Mouse (Mus musculus): ENCODE measurements around the gene Nfkbib. TPM values are rescaled to one million over a fixed set of nuclear protein-coding genes. Genes with fewer than 3 reads are reported as not detected.

The Nfkbib gene
- total RNA-seq, 2 experiments from 2014 or later, result 15.9 to 18.0 TPM

- peak; percentile 39 to 58 for DNase-seq
Measured at GRCm38 (mm10) chr7:28801901-28802670, 34.8 kb upstream of the Nfkbib start.

GRCm38 (mm10) chr7:28801451-28801850 is 34.1 kb upstream of the Nfkbib start:
- intact Hi-C loops (cut with DNase I), result no loop called here
- no peak for DNase-seq

More at GRCm38 (mm10) chr7:28801901-28802670, 34.8 kb upstream of the Nfkbib start:
- intact Hi-C loops (cut with DNase I), result no loop called here

GRCm38 (mm10) chr7:28799994-28800393 is 32.7 kb upstream of the Nfkbib start:
- DNase-seq, result no peak
- intact Hi-C loops (cut with DNase I), result loop anchor here (5.0 kb wide), 1 partner anchor 32 kb away; the partner anchor contains the start of gene Lgals4

DNA sequence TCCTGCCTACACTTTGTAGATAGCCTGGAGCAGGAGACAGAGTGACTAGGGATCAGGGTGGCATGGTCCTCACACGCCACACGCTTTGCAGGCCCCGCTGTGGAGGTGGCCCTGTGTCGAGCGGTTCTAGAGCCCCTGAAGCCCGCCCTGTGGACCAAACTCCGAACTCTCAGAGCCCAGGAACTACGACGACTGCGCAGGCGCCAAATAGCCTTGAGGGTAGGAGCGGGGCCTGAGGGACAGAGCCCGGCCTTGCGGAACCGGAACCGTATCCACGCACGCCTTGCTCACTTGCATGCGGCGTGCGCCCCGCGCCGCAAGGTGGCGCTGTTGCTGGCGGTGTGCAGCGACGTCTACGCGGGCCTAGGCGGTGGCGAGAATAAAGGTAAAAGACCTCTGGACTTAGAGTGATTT is 29.3 kb upstream of the Nfkbib start:
- DNase-seq, result peak; percentile 89 to 92
- intact Hi-C loops (cut with DNase I), result loop anchor here (1.0 to 5.0 kb wide), 3 partner anchors 16 to 71 kb away; partner anchors contain the start of gene Lgals4

GRCm38 (mm10) chr7:28795832-28796231 is 28.5 kb upstream of the Nfkbib start:
- no peak for DNase-seq
- intact Hi-C loops (cut with DNase I), result loop anchor here (1.0 to 5.0 kb wide), 3 partner anchors 17 to 71 kb away; partner anchors contain the start of gene Lgals4

DNA sequence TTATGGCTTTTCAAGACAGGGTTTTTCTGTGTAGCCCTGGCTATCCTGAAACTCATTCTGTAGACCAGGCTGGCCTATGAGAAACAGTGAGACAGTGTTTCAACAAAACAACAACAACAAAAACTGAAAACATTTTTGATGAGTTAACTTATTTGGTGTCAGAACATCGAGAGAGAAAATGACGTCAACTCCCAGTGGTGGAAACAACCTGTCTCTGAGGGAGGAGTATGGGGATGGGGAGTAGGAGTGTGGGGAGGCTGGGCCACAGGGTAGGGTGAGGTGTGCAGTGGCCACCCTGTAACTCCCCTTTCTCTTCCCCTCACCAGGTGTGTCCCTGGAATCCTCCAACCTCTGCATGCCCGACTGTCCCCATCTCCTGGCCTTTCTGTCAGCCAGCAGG is 27.2 kb upstream of the Nfkbib start:
- intact Hi-C loops (cut with DNase I), result loop anchor here (5.0 kb wide), 1 partner anchor 178 kb away; no protein-coding TSS in a partner anchor
- no peak for DNase-seq

DNA sequence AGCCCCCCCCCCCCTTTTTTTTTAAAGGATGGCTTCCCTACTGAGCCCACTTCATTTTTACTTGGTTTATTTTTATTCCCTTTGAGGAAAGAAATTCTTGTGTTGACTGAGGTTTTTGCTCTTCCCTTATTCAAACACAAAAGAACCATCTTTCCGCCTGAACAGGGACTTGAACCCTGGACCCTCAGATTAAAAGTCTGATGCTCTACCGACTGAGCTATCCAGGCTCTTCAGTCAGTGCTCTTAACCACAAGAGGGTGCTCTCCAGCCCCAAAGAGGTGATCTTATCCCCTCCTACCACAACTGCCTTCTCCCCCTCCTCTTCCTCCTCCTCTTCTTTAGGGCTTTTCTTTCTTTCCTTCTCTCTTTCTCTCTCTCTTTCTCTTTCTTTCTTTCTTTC is 26.5 kb upstream of the Nfkbib start:
- intact Hi-C loops (cut with DNase I), result loop anchor here (5.0 kb wide), 1 partner anchor 178 kb away; no protein-coding TSS in a partner anchor
- no peak for DNase-seq

DNA sequence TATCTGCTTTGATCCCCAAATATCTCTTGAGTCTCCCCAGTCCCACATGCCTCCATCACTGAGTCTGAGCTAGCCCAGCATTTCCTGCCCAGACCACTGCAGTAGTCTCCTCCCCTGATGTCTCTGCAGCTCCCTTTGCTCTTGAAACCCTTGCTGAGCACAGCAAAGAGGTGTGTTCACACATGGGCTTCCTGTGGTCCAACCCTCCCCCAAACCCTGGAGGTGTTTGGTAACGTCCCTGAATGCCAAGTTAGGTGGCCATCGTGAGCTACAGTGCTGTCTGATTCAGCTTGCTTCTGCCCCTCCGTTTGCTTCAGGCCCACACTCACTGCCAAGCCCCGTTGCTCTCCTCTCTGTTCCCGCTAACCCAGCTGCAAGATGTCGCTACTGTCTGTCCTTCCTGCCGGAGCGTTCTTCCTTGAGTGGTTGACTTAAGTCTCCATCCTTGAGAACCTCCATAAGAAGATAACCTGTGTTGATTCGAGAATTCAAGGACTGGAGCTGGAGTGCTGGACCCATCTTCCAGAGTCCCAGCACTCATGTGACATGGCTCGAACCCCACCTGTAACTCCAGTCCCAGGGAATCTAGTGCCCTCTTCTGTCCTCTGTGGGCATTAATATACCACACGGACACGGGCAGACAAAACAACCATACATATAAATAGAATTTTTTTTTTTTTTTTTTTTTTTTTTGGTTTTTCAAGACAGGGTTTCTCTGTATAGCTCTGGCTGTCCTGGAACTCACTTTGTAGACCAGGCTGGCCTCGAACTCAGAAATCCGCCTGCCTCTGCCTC is 25.3 kb upstream of the Nfkbib start:
- DNase-seq, result no peak
- intact Hi-C loops (cut with DNase I), result loop anchor here (5.0 kb wide), 1 partner anchor 180 kb away; no protein-coding TSS in a partner anchor

DNA sequence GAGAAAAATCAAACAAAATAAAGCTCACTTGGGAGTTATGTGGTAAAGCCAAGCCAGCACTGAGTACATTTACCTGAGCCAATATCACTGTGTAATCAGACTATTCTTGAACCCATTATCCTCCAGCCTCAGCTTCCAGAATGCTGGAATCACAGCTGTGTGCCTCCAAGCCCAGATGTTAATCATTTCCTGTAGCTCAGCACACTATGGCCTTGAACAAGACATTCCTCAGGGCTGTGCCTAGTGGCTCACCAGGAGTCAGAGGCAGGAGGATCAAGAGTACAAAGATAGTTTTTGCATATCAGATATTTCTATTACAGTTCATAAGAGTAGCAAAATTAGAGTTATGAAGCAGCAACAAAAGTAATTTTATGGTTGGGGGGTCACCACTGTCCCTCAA is 24.4 kb upstream of the Nfkbib start:
- intact Hi-C loops (cut with DNase I), result loop anchor here (5.0 kb wide), 1 partner anchor 181 kb away; no protein-coding TSS in a partner anchor

DNA sequence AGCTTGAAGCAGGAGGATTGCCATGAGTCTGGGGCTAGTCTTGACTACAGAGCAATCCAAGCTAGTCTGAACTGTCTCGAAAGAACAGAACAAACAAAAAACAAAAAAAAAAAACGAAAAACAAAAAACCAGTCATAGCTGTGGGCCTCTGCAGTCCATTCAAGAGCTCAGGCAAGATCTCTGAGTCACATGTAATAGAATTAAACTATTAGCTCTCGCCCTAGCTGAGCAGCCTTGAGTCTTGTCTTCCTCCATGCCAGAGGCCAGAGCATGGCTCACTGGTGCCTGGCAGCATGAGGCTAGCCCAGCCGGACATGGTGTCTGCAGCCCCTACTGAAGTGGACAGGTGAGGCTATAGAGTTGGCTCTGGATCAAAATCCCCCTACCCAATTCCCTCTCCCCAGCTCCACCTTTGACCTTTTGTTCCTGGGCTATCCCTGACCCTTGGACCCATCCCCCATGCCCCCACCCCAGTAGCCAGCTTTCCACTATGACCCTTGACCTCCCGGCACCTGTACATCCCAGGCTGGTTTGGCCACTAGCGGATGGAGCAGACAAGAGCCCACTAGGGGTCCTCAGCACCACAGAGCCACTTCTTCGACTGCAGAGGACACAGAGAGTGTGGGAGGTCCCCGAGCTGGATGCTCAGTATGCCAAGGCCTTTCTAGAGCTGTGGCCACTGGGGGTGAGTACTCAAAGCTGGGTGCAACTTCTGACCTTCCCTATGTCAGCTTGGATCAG is 22.9 kb upstream of the Nfkbib start:
- intact Hi-C loops (cut with DNase I), result loop anchor here (5.0 kb wide), 1 partner anchor 182 kb away; no protein-coding TSS in a partner anchor
- no peak for DNase-seq

More for the DNA sequence above, 24.4 kb upstream of the Nfkbib start:
- DNase-seq, result no peak

DNA sequence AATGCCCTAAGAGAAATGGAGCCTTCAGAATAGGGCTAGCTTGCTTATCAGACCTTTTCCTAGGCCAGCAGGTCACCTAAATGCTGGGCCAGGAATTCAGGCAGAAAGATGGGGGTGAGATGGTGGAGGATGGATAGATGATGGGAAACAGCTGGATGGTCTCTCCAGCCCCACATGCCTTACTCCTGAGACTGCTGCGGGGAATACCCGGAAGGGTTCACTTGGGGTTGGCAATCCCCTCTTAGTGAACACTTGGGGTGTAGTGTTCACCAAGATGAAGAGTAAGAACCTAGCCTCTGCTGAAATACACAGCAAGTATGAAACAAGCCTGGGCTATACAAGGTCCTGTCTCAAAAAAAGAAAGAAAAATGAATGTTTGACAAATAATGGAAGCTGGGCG is 21.9 kb upstream of the Nfkbib start:
- DNase-seq, result no peak

DNA sequence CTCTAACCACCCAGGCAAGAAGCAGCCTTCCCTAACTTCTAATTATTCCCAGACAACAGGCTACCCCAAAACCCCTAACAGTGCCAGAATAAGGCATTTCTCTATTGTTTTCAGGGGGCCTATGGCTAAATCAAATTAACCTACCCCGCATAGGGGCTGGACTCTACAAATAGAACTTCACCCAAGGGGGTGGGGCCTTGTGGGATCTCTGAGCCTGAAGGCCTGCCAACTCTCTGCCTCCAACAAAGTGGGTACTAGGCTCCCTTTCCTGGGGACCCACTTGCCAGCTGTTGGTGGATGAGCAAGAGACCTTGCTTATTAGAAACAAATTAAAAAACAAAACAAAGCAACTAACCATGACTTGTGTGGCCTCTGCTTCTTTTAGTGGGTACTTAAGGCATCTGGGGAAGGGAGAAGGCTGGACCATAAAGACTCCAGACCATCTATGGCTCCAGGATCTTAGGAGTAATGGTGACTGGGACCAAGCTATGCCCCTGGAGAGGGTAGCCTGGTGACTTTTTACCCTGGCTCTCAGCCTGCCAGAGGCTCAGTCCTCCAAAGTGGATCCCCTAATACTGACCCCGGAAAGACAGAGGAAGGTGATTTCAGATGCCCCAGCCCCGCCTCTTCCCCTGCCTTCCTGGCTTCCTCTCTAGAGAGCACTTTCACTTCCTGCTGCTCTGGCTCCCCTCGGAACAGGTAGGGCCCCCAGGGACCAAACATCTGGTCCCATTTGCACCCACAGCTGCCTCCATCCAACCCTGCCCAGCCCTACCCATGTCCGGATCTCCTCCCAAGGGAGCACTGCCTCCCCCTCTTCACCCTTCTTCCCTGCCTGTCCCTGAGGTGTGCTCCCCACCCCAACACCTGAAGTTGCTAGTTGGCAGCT is 21.2 kb upstream of the Nfkbib start, which contains the start of gene Rinl:
Gene Rinl, plus strand, starts transcription at position 663 of the 889 bp plus-strand sequence.
- intact Hi-C loops (cut with DNase I), result no loop called here
- DNase-seq, result no peak

More for the DNA sequence above, 21.9 kb upstream of the Nfkbib start:
- intact Hi-C loops (cut with DNase I), result no loop called here

- intact Hi-C loops (cut with DNase I), result no loop called here
- no peak for DNase-seq
Measured at GRCm38 (mm10) chr7:28787884-28788283, 20.6 kb upstream of the Nfkbib start.

- intact Hi-C loops (cut with DNase I), result no loop called here
Measured at GRCm38 (mm10) chr7:28785161-28785560, 17.8 kb upstream of the Nfkbib start.

GRCm38 (mm10) chr7:28781261-28781663 is 13.9 kb upstream of the Nfkbib start:
- no peak for DNase-seq
- intact Hi-C loops (cut with DNase I), result loop anchor here (2.0 to 5.0 kb wide), 2 partner anchors 86 to 256 kb away; no protein-coding TSS in a partner anchor

More at GRCm38 (mm10) chr7:28785161-28785560, 17.8 kb upstream of the Nfkbib start:
- no peak for DNase-seq

- intact Hi-C loops (cut with DNase I), result loop anchor here (2.0 to 5.0 kb wide), 2 partner anchors 86 to 256 kb away; no protein-coding TSS in a partner anchor
- no peak for DNase-seq
Measured at GRCm38 (mm10) chr7:28780857-28781256, 13.5 kb upstream of the Nfkbib start.

- intact Hi-C loops (cut with DNase I), result loop anchor here (2.0 to 5.0 kb wide), 2 partner anchors 87 to 257 kb away; no protein-coding TSS in a partner anchor
- peak; percentile 88 to 94 for DNase-seq
Measured at GRCm38 (mm10) chr7:28780067-28780658, 12.9 kb upstream of the Nfkbib start.

DNA sequence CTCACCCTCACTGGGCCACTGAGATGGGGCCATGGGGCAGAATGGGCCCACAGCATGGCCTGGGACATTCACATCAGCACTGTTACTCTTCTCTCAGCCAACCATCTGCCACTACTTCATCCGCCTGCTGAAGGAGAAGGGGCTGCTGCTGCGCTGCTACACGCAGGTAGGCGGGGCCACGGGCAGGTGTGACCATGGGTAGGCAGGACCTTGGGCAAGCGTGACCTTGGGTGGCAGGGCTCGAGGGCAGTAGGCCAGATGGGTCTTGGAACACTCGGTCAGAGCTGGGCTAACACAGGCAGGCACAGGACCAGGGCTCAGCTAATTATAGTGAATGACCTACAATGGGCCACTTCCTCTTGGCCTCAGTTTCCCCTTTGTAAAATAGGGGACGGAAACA is 11.5 kb upstream of the Nfkbib start:
- no peak for DNase-seq
- intact Hi-C loops (cut with DNase I), result no loop called here
